Mouse (Mus musculus): ENCODE data around the gene Samd4. TPM values are rescaled to one million over a fixed set of nuclear protein-coding genes. Genes with fewer than 3 reads are reported as not detected.
"Not testable (repeated sequence)": the region's sequence is repeated elsewhere in the genome, so short reads cannot be mapped to it uniquely, and the experiment has no call there.

Gene Samd4
- total RNA-seq, 1 experiment from 2014 or later = 20.4 TPM

GRCm38 (mm10) chr14:47110391-47110790, 227.7 kb downstream of the Samd4 start:
- not testable (repeated sequence) for DNase-seq

GRCm38 (mm10) chr14:47111341-47111740, 228.7 kb downstream of the Samd4 start:
- DNase-seq = no peak

DNA sequence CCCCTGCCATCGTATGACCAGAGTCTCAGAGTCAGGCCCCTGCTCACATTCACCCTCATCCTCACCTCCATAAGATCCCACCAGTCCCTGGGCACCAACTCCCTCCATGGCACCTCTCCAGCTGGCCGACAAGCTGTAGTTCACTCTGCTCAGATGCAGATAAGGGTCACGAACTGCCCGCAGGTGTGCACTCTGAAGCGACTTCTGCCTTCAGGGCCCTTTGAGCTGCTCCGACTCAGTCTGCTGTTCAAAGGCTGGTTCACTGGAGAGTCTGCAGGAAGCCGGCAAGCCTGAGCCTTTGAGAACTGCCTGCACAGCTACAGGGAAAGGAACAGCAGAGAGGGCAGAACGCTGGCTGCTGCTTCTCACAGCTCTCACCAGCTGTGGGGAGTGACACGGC, 232.5 kb downstream of the Samd4 start:
- no peak for DNase-seq

- no peak for DNase-seq
Observed at GRCm38 (mm10) chr14:47116062-47116762, 233.6 kb downstream of the Samd4 start.

- DNase-seq = no peak
Observed at GRCm38 (mm10) chr14:47117522-47117921, 234.9 kb downstream of the Samd4 start.

DNA sequence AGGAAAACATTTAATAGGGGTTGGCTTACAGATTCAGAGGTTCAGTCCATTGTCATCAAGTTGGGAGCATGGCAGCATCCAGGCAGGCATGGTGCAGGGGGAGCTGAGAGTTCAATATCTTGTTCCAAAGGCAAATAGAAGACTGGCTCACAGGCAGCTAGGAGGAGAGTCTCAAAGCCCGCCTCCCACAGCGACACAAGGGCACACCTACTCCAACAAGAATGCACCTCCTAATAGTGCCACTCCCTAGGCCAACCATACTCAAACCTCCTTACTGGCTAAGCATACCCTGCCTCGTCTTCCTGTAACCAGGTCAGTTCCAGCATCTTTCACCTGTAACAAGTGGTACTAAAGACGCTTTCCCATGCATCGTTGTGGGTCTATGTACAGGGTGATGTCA, 245.3 kb downstream of the Samd4 start:
- DNase-seq = no peak

DNA sequence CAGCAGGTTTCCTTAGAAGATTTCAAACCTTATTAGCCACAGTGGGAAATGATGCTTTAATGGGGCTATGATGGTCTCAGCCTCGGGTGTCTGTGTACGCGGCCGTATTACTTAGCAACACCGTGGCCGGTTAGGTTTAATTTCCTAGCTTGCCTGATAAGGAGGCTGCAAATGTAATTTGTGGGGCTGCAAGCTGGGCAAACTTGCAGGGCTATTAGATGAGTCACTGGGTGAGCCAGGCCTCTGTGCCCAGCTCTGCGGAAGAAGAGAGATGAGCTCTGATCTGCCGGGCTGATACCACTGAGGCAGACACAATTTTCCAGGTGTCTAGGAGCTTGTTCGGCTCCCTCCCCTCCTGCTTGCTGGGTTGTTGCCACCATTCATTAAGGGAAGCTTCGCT, 251.3 kb downstream of the Samd4 start:
- DNase-seq = no peak

DNA sequence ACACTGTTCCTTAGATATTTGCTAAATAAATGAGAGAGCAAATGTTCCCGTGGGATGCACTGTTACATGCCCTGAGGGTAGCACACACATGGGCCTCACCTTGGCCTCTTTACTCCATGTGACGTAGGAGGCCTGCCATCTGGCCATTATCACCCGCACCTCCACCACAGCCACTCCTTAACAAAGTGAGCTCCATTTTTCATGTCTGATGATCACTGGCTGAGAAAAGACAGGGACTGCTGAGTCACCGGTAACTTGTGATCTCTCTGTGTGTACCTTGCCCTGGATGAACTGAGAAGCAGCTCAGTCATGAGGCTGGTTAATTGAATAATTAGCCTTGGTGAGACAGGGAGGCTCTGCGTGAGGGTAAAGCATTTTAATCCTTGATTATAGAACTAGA, 254.0 kb downstream of the Samd4 start:
- no peak for DNase-seq

DNA sequence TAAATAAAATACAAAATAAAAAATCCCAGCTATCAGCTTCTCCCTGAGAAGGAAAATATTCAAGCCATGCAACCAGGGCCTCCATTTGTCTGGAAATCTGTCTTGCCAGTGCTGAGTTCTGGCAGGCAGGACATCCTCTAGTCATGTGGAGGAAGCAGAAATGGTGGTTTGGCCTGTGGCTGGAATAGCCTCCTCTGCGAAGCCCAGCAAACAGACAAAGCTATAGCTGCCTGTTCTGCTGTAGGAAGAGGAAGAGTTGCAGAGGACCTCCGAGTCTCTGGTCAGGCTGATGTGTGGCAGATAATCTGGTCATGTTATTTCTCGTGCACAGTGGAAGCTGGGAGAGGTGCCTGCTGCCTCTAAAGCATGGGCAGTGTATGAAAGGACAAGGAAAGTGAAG, 256.2 kb downstream of the Samd4 start:
- DNase-seq = no peak

GRCm38 (mm10) chr14:47144326-47144725, 261.7 kb downstream of the Samd4 start:
- DNase-seq = no peak

GRCm38 (mm10) chr14:47151306-47151705, 268.7 kb downstream of the Samd4 start:
- no peak for DNase-seq

DNA sequence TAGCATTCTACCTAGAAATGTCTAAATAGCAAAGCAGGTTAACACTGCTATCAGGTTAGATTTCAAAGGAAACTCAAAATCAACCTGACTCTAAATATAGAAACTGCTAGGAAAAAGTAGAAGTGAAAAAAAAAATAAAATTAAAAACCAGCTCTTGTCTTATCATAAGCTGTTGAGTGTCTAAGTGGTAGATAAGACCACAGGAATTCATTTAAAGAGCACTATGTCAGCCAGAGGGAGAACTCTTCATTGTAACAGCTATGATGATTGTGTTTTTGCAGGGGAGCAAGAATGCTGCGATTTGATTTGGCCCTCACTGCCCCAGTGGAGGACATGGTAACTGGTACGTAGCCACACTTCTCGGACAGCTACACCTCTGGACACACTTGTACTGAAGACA, 271.6 kb downstream of the Samd4 start:
- no peak for DNase-seq

Small RNA genes lying within 50 kb of the gene (microRNA-seq; reads per million reads assigned to microRNA genes)
- gene Mir378c = 43.9 to 76.8 reads per million in 2 experiments

Other genes starting within 250 kb of the Samd4 start
- 4.1 and 5.6 TPM in 2 replicates for gene Cdkn3, start 122.3 kb upstream of the Samd4 start, total RNA-seq (2021)
- 103 and 108 TPM in 2 replicates for gene Cnih1, start 94.4 kb upstream of the Samd4 start, total RNA-seq (2021)
- 99.8 and 120 TPM in 2 replicates for gene Gmfb, start 60.6 kb upstream of the Samd4 start, total RNA-seq (2021)
- gene Cgrrf1, start 50.7 kb upstream of the Samd4 start, total RNA-seq (2021) = 44.9 and 47.9 TPM in 2 replicates

Data from adrenal gland, postnatal 25 days (tissue).